Comparison of ENCODE assay signal across 12 mouse cellular contexts in genomic region chr15:50361334-50361733, GRCm38 (mm10).
DNase-seq lines count a peak whose midpoint lies in the region; ATAC-seq and TF ChIP-seq lines count a peak whose summit lies in the region.
"Had no signal": no experiment of that assay in that cellular context is flagged by ENCODE, and none has a peak within 500 bp of the region (broad histone marks: within the 10 kb centered on the region; RNA-seq: fewer than 3 reads in every experiment).

No protein-coding gene starts in this region.

- peak overlapping the region; percentile 90 for H3K4me3 ChIP-seq in megakaryocyte, embryonic 14.5 days (replicated peaks)
- no peak overlapping the region for H3K4me3 ChIP-seq in left cerebral cortex, adult 2 months
- no peak overlapping the region for H3K4me3 ChIP-seq in midbrain, postnatal 0 days (ENCODE audit: low read depth, low read length)
- H3K4me3 ChIP-seq: limb, embryonic 10.5 days; stomach, embryonic 15.5 days had no signal

- H3K4me2 ChIP-seq in midbrain, postnatal 0 days (ENCODE audit: low read depth, low read length, poor library complexity, severe bottlenecking): no peak overlapping the region

- WGBS in midbrain, postnatal 0 days: 89% methylated on average over 8 of the region's 8 CpGs

- no peak overlapping the region for H3K9ac ChIP-seq in midbrain, postnatal 0 days (replicated peaks; ENCODE audit: low read length, poor library complexity, severe bottlenecking)
- H3K9ac ChIP-seq: stomach, embryonic 15.5 days had no signal

- peak; percentile 81 for ATAC-seq in granulocyte monocyte progenitor cell, adult 5-6 weeks (replicated peaks; ENCODE audit: poor library complexity, severe bottlenecking)
- ATAC-seq in frontal cortex, adult (ENCODE audit: low TSS enrichment): no peak
- no peak for ATAC-seq in midbrain, postnatal 0 days (ENCODE audit: low FRiP score)
- ATAC-seq: intestine, postnatal 0 days; midbrain, embryonic 16.5 days had no signal

- H3K9me3 ChIP-seq in megakaryocyte, embryonic 14.5 days: no peaks in the 10 kb centered on the region
- H3K9me3 ChIP-seq in midbrain, postnatal 0 days (ENCODE audit: low read length): no peaks in the 10 kb centered on the region
- H3K9me3 ChIP-seq: limb, embryonic 10.5 days; stomach, embryonic 15.5 days had no signal

- H3K36me3 ChIP-seq in megakaryocyte, embryonic 14.5 days (replicated peaks; ENCODE audit: low read length): no peaks in the 10 kb centered on the region
- H3K36me3 ChIP-seq in midbrain, postnatal 0 days (ENCODE audit: insufficient read depth, low read length): no peaks in the 10 kb centered on the region
- H3K36me3 ChIP-seq: limb, embryonic 10.5 days; stomach, embryonic 15.5 days had no signal

- DNase-seq in spleen, postnatal 36 days (ENCODE audit: low spot score in 2 of 2): peak; percentile 1 to 7
- no peak for DNase-seq in spleen, postnatal 14 days (ENCODE audit: low spot score in 2 of 2)
- DNase-seq in left cerebral cortex, adult 2 months (ENCODE audit: extremely low spot score in 1 of 2, low spot score in 2 of 2): no peak
- DNase-seq in midbrain, postnatal 0 days (ENCODE audit: low spot score): no peak
- DNase-seq: cerebellum, postnatal 14 days had no signal

- H3K4me1 ChIP-seq in megakaryocyte, embryonic 14.5 days: peaks cover 12% of the 10 kb centered on the region
- H3K4me1 ChIP-seq in midbrain, postnatal 0 days (ENCODE audit: insufficient read depth, low read length): no peaks in the 10 kb centered on the region
- H3K4me1 ChIP-seq: limb, embryonic 10.5 days; stomach, embryonic 15.5 days had no signal

- no peak for TF ChIP-seq CTCF in left cerebral cortex, adult 2 months (IDR thresholded peaks at IDR 0.05)
- TF ChIP-seq CTCF in midbrain, postnatal 0 days (IDR thresholded peaks at IDR 0.05): no peak

- intact Hi-C loops in left cerebral cortex, adult 2 months (cut with DNase I): no loop called here

- no peak overlapping the region for H3K27ac ChIP-seq in left cerebral cortex, adult 2 months
- no peak overlapping the region for H3K27ac ChIP-seq in midbrain, postnatal 0 days (ENCODE audit: low read depth, low read length)
- H3K27ac ChIP-seq: limb, embryonic 10.5 days; stomach, embryonic 15.5 days had no signal

- no peaks in the 10 kb centered on the region for H3K27me3 ChIP-seq in megakaryocyte, embryonic 14.5 days (replicated peaks)
- no peaks in the 10 kb centered on the region for H3K27me3 ChIP-seq in midbrain, postnatal 0 days (ENCODE audit: insufficient read depth, low read length)
- H3K27me3 ChIP-seq: stomach, embryonic 15.5 days had no signal

Comparison
In these comparisons a context has a peak if more than half of its experiments do, and no peak if none do; other contexts are left out.
1. DNase-seq: peak in spleen, postnatal 36 days (2 of 2); none in spleen, postnatal 14 days (0 of 2), left cerebral cortex, adult 2 months (0 of 2) and midbrain, postnatal 0 days (single experiment).